Mouse (Mus musculus) gastrocnemius, adult 8-10 months (tissue): ENCODE measurements around the gene Cideb. TPM values are rescaled to one million over a fixed set of nuclear protein-coding genes. Genes with fewer than 3 reads are reported as not detected.

Experiments used
- DNase-seq, 2 experiments: peaks; one replicate each; pipeline ENCODE4 v3.0.0; 2022; ENCODE audit warnings: low spot score in 2 of 2
- total RNA-seq, 4 experiments: library from RNA; stranded (reverse); gene quantifications; 2 replicates each; pipeline ENCODE4 v1.2.4; 2022

Cideb gene
- total RNA-seq, 4 experiments from 2014 or later, result not detected

GRCm38 (mm10) chr14:55765696-55766095 is 7.4 kb upstream of the Cideb start, which contains the start of gene Ltb4r1:
Ltb4r1 (plus strand) TSS chr14:55765962.
- DNase-seq, result no peak

GRCm38 (mm10) chr14:55763166-55763565 is 4.9 kb upstream of the Cideb start:
- DNase-seq, result no peak

GRCm38 (mm10) chr14:55762001-55762821 is 4.0 kb upstream of the Cideb start:
- DNase-seq, result peak in 1 of 2 experiments; percentile 24

GRCm38 (mm10) chr14:55761163-55761562 is 2.9 kb upstream of the Cideb start, which contains the start of gene Ltb4r2:
Ltb4r2 (plus strand) TSS chr14:55761428.
- DNase-seq, result no peak

GRCm38 (mm10) chr14:55760156-55760555 is 1.9 kb upstream of the Cideb start:
- peak; percentile 75 to 79 for DNase-seq

- no peak for DNase-seq
Measured at GRCm38 (mm10) chr14:55757566-55757965, 692 bp downstream of the Cideb start.

GRCm38 (mm10) chr14:55747051-55747847 is 11.0 kb downstream of the Cideb start:
- no peak for DNase-seq

- no peak for DNase-seq
Measured at GRCm38 (mm10) chr14:55745861-55746237, 12.4 kb downstream of the Cideb start.

GRCm38 (mm10) chr14:55745180-55745860 is 12.9 kb downstream of the Cideb start, which contains the start of the genes Dhrs1 and Nop9:
Dhrs1 (minus strand) TSS chr14:55745690.
Nop9 (plus strand) TSS chr14:55745693.
- peak; percentile 74 to 75 for DNase-seq

- DNase-seq, result peak; percentile 75 to 77
Measured at GRCm38 (mm10) chr14:55743711-55744110, 14.5 kb downstream of the Cideb start.

- no peak for DNase-seq
Measured at GRCm38 (mm10) chr14:55737086-55737687, 21.1 kb downstream of the Cideb start.

GRCm38 (mm10) chr14:55735758-55736157 is 22.5 kb downstream of the Cideb start:
- no peak for DNase-seq

- DNase-seq, result no peak
Measured at GRCm38 (mm10) chr14:55735334-55735733, 22.9 kb downstream of the Cideb start.

GRCm38 (mm10) chr14:55734869-55735268 is 23.4 kb downstream of the Cideb start:
- DNase-seq, result no peak

- DNase-seq, result no peak
Measured at GRCm38 (mm10) chr14:55733889-55734288, 24.4 kb downstream of the Cideb start.

- DNase-seq, result no peak
Measured at GRCm38 (mm10) chr14:55730531-55731032, 27.7 kb downstream of the Cideb start.

GRCm38 (mm10) chr14:55730116-55730515 is 28.1 kb downstream of the Cideb start:
- no peak for DNase-seq

- DNase-seq, result no peak
Measured at GRCm38 (mm10) chr14:55727889-55728685, 30.2 kb downstream of the Cideb start.

GRCm38 (mm10) chr14:55726261-55726660 is 32.0 kb downstream of the Cideb start:
- no peak for DNase-seq

GRCm38 (mm10) chr14:55724411-55724871 is 33.8 kb downstream of the Cideb start:
- peak in 1 of 2 experiments; percentile 5 for DNase-seq
